Mouse (Mus musculus) brain, embryonic 14.5 days (tissue): ENCODE data around the gene Bet1l.

Experiments
- CTCF ChIP-seq: fragments of 200-500 bp; IDR thresholded peaks from 2 replicates; pipeline ENCODE4 v1.5.1; 2012; ENCODE audit warnings: inconsistent platforms, mild to moderate bottlenecking, moderate library complexity, borderline replicate concordance; ENCODE audit not compliant: insufficient read depth, insufficient read length; ENCODE audit errors: extremely low read depth
- POLR2A ChIP-seq: fragments of 200-500 bp; IDR thresholded peaks from 2 replicates; pipeline ENCODE4 v1.6.1; 2012; ENCODE audit warnings: mild to moderate bottlenecking, inconsistent platforms, borderline replicate concordance; ENCODE audit not compliant: poor library complexity, insufficient read depth, insufficient read length, severe bottlenecking; ENCODE audit errors: extremely low read depth

DNA sequence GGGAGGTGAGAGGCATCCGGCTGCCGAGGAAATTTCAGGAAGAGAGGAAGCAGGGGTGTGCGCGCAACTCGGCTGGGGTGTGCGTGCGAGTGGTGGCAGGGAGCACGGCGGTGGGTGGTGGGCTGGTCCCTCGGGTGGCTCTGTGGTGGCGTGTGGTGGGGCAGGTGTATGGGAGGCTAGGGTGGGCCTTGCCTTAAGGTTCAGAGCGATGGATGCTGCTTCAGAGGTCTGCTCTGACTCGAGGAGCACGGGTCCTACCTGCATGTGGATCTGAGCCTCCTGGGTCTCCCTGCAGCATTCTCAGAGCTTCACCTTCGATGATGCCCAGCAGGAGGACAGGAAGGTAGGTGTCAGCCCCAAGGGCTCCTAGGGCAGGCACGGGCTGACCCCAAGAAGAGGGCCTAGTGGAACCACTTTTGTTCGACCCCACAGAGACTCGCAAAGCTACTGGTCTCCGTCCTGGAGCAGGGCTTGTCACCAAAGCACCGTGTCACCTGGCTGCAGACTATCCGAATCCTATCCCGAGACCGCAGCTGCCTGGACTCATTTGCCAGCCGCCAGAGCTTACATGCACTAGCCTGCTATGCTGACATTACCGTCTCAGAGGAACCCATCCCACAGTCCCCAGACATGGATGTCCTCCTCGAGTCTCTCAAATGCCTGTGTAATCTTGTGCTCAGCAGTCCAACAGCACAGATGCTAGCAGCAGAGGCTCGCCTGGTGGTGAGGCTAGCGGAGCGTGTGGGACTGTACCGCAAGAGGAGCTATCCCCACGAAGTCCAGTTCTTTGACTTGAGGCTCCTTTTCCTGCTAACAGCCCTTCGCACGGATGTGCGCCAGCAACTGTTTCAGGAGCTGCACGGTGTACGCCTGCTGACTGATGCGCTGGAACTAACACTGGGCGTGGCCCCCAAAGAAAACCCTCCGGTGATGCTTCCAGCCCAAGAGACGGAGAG, at the start of gene Bet1l:
- TF ChIP-seq POLR2A (no peak), CTCF (no peak)
